Mouse (Mus musculus): ENCODE measurements around the gene Ajuba. TPM values are rescaled to one million over a fixed set of nuclear protein-coding genes. Genes with fewer than 3 reads are reported as not detected.

Gene Ajuba
- polyA plus RNA-seq, 3 experiments from 2014 or later, result 0.10 to 0.25 (median 0.15) TPM

DNA sequence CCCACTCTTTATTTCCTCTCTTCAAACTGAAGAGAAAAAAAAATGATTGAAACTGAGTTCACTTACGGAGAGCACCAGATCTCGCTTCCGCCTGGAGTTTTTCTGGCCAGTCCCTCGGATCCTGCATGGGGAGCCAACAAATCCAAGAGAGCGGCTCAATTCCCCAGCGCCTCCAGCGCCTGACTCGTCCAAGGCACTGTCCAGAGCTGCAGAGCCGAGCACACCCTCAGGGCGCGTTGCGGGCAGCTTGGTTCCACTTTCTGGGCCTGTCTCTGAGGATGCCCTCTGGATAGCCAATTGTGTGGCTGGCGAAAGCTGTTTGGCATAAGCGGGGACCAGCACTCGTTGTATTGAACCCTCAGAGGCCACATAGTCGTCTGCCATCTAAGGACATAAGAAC lies 13.7 kb upstream of the Ajuba start:
- ATAC-seq, result no peak

DNA sequence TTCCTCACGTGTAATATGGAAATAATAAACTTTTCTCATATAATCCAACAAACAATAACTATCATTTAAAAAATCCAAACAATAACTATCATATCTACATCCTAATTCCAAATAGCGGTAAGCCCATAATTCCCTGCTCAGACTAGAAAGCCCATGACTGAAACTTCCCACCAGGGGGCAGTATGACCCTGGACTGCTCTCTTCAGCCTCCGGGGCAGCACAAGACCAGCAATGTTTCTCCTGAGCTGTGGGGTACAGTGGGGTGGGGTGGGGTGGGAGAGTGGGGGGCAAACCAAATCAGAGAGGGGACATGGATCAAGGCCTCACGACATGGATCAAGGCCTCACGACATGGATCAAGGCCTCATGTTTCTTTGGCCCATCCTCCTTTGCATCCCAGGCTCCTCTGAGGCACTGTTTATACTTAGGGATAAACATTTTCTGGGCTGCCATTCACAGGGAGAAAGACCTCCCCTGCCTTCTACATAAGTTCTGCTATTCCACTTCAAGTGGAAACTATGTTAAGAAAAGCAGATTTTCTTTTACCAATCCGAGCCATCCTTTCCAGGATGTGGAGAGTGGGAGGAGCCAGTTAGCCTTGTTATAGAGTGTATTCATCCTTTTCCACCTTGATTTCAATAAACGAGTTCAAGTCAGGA lies 6.5 kb upstream of the Ajuba start:
- no peak for ATAC-seq

DNA sequence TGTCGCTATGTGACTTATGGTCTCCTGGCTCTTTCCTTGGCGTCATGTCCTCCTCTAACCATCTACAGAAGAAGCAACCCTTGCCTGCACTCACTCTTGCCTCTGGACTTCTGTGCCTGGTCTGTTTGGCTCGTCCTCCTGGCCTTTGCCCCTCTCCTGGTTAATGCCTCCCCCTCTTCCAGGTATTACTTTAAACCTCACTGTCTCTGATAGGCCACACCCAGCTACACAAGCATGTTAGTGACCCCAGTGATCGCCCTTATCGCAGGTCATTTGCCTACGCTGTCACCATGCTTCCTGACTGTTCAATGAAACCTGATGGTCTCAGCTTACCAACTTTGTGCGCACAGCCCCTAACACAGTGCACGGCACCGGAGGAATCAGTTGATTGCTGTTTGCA lies 5.2 kb upstream of the Ajuba start:
- ATAC-seq, result no peak

DNA sequence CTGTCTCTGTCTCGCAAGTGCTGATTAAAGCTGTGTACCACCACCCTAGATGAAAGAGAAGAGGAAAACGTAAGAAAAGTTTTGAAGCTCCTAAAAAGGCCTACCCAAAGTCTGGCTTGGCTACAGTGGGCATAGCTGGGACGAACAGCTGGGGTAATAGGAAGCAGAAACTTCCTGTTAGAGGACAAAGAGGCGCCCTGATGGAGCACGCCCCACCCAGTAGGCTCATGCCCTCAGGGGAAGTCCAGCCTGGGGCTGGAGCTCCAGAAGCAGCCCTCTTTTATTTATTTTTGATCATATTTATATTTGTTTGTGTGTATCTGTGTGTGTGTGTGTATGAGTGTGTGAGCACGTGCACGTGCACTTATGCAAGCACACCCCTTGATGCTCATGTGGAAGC lies 2.3 kb upstream of the Ajuba start:
- no peak for ATAC-seq

DNA sequence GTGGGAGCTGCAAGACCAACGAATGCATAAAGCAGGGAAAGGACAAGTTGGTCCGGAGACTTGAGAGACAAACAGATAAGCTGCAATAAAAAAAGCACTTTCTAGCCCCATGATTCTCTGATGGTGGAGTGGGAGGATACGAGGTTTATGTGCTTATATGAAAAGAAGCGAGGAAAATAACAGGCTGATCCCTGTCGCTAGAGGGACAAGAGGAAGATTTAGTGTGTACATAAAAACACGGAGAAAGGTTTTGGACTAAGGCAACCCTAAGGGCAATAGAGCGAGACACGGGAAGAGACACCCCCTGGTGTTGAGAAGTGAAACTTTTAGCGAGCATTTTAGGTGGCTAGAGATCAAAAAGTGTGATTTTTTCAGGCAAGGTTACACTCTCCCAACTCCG lies 705 bp upstream of the Ajuba start:
- peak; percentile 82 for ATAC-seq

DNA sequence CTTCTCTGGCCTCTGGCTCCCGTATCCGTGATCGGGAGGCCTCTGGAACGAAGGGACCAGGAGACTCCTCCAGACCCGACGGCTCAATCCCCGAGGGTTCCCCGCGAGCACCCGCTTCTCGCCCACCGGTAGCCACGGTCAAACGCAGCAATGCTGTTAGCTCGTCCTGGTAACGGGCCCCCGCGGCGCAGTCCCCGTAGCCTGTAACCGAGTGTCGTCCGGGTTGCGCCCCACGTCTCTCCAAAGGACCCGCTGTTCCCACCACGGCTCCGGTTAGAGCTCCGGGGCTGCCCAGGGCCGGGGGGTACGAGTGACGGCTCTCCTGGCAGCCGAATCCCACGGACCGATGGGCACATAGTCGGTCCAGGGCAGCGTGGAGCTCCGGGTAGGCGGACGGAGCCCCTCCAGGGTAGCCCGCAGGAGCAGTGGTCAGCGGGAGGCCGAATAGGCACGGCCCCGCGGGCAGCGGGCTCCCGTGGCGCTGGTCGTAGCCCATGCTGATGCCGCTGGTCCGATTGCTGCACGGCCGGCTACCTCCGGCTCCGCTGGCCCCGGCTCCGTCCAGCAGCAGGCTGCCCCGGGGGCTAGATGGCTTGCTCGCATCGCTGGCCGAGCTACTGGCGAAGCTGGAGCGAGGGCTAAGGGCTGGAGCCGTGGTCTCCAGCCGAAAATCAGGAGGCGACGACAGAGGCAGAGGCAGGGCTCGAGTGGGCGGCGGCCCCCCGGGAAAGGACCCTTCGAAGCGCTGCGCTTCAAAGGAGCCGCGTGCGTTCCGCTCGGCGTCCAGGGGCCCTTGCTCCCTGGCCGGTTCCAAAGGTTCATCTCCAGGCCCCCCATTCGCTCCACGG lies 893 bp downstream of the Ajuba start:
- ATAC-seq, result no peak

DNA sequence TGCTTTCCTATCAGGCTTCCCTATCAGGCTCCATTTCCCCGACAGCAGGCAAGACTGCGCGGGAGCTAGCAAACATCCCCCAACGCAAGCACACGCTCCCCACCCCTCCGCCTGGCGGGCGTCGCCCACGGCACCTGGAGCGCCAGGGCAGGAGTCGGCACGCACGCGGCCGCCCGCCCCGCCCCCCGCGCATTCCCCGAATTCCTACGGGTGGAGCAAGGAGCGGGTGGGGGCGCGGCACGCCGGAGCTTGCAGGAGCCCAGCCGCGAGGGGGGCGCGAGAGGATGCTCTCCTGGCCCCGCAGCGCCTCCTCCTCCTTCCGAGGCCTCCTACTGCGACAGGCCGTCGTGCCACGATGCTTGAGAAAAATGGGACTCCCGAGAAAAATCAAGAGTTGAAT lies 1.7 kb downstream of the Ajuba start:
- ATAC-seq, result no peak

DNA sequence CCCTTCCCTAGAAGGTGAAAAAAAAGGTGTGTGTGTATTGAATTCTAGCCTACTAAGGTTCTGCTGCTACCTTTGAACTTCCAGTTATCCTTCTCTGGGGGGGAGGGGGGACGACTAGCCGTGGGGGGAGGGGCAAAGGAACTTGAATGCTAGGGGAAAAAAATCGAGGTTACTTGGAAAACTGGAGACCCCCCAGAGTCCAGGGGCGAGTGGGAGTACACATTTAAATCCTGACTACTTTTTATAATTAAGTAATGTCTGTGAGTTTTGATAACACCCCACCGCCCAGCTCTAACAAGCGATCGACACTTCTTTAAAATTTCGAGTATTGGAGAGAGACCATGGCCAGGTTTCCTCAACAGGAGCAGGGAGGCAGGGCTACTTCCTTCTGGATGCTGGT lies 2.3 kb downstream of the Ajuba start:
- ATAC-seq, result no peak

DNA sequence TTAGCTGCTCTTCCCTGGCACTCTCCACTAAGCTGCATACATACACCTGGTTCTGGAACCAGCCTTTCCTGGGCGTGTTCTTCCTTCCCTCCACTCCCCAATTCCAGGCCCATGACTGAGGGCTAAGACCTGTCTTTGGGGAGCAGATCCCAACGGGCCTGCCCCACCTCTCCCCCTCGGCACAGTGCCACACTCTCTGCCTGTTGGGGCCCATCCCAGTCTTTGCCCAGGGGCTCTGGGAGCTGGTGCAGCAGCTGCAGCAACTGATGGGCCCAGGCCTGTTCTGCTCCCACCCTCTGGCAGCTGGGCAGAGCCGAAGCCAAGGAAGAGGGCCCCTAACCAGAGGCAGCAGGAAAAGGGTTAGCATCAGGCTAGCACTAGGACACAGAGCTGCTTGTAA lies 3.1 kb downstream of the Ajuba start:
- ATAC-seq, result no peak

DNA sequence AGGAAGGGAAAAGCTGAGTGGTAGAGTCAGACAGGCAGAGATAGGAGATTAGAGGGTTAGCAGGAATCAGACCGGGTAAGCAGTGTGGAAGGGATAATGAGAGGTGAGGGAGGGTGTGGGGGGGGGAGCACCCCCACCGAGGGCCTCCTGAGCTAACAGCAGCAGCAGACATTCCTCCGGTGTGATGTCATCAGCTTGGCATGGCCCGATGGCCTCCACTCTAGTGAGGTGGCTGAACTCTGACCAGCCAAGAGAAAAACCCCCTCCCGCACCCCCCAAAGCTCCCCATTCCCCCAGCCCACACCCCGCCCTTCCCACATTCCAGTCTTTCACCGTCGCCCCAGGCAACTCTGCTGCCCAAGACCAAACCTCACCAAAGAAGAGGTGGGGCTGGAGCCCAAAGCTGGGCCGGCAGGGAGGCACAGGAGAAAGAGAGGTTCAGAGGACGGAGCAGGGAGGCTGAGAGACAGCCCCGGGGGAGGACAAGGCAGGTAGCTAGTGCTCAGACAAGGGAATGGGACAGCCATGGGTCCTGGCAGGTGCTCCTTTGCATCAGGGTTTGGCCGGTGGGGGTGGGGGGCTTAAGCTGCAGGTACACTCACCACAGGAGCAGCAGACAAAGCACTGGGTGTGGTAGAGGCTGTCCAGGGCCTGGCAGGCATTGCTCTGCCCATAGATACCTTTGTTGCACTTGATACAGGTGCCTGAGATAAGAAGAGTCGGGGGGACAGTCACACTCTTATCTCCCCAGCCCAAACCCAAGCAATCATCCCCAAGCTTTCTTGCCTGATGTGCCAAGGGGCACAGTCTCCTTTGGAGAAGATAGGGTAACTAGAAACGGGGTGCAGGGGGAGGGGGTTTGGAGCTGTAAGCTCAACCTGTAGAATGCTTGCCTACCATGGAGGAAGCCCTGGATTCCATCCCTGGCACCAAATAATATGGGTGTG lies 4.3 kb downstream of the Ajuba start:
- no peak for ATAC-seq

DNA sequence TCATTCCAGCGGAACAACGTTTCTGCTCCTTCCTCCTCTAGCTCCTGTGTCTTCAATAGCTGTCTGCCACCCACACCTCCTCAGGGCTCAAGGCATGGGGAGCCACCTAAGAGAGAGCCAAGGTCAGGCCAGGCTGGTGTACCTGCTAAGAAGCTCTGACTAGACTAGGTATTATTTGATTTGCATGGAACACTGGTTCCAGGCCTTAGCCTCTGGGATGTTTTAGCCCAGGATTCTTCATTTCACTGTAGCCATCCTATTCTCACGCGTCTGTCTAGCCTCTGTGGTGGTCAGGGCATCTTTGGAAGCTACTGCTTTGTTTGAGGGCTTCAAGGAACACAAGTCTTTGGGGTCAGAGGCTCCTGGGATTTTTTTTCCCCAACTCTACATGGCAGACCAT lies 5.2 kb downstream of the Ajuba start:
- no peak for ATAC-seq

DNA sequence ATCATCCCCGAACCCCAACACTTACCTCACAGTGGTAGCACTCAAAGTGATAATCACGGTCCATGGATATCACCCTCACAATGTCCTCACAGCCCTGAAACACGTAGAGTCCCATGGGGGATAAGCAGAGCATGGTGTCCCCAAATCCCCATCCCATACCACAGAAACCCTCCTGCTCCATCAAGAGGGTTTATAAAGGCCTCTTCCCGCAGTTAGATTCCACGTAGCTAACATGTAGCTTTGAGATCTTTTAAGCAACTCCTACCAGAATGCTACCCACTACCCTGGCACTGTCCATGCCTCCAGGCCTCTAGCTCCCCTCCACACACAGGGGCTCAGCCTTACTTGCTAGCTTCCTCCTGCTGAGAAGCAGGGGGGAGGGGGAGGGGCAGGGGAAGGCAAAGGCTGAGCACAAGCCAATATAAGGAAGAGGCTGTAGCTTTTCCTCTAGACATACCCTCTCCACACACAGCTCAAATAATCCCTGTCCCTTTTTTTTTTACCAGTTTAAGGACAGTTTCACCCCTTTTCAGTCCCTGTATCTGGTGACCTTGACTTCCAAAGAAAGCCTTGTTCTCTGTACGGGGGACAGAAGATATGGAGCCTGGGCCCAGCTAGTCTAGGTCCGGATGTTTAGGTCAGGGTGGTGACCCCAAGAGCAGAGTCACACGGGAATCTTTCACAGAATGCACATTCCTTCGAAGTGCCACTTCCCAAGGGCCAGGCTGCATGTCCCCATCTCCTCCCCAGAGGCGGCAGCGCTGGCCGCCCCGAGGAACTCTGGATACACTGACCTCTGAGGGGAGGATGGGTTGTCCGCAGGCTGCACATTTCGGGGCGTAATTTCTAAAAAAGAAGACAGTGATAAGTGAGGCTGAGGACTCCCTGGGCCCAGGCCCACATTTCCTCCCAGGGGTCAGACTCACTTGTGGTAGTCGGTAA lies 7.6 kb downstream of the Ajuba start:
- no peak for ATAC-seq

DNA sequence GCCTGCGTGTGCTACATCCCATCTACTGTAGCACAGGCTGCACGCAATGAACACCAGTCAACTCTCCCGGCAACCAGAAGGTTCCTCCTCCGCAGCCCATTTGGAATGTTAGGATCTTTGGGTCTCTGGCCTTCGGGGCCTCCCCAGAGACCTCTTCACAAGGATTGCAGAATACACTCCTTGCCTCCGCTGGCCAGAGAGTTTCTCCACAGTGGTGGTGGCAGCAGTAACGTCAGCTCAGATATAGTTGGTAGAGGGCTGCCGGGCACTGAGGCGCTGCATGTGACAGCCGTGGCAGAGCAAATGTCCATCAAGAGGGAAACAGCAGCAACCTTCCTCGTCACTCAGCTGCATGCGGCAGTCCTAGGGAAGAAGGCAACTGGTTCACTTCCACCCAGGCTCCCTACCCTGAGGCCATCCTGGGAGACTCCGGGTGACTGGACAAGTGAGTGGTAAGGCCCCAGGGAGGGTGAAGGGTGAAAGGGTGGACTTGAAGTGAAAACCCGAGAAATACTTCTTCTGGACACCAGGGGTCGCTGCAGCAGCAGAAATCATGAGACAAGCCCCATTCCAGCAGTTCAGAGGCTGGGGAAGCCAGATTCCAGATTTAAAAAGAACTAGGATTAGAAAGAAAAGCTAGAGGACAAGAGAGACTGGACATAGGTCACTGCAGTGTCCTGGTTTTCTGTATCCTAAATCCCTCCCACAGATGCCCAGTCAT lies 8.5 kb downstream of the Ajuba start:
- ATAC-seq, result no peak

DNA sequence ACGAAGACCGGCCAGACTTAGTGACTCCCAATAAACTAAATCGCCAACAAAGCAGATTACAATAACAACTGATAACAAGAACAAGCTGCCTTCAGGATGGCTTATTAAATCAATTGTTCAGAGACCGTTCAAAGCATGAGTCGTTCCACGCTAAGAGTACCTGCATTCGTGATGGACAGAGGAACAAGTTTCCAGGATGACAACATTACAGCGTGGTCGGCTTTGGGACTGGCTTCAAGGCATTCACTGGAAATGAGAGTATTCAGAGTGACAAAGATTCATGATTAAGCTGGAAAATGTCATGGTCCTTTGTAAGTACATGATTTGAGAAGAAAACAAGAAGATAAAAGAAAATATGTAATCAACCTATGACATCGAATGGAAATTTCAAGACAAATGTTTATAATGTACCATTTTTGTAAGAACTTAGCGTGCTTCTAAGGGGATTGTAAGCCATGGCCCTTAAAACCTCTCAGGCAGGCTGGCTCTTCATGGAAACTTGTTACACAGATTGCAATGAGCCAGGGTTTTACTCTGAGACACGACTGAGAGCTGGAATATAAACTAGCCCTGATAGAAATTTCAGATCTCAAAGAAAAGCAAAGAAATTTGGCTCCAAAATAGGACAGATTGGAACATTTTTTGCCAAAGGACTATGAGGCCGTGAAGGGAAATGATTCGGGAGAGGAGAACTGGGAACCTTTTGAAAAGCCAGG lies 16.7 kb downstream of the Ajuba start:
- no peak for ATAC-seq

DNA sequence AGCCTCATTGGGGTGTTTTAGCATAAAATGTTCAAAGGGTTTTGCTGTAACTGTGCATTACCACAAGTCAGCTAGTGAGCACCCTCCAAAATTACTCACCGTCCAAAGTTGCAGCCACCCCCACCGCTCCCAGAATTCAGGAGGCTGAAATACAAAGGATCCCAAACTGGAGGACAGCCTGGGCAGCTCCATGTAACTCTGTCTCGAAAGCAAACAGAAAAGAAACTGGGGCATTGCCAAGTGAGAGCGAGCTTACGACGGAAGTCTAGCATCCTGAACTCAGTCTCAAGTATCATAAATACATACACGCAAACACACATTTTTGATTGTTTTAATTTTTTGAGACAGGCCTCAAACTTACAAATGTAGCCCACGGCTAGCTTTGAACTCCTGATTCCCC lies 20.0 kb downstream of the Ajuba start:
- no peak for ATAC-seq

DNA sequence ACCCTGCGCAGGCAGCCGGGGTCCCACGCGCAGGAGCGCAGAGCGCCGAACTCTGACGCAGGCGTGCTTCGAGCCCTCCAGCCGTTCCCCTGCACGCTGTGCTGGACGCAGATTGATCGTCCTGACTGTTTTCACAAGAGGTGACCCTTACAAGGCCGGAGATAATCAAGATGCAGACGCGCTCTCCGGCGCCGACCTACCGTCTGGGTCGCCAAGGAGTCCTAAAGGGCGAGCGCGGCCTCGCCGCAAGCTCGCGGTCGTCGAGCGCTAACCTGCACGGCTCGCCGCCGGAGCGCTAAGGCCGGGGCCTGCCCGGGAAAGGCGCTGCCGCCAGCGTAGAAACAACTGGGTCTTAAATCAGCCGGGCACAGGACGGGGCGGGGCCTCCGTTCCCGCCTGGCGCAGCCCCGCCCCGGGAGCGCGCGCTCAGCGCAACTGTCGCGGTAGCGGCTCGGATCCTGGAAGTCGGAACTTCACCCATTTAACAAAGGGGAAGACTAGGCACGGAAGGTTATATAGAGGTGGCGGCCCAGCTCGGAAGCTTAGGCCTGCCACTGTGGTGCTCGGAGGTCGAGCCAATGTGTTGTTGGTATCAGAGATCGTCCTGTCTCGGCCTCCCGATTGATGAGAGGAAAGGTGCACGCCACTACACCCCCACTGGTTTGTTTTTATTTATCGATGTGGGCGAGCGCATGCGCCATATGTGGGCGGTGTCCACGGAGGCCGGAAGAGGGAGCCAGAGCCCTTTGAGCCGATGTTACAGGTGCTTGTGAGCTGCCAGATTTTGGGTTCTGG lies 23.2 kb downstream of the Ajuba start, which contains the start of gene Haus4:
Gene Haus4 (minus strand): TSS at position 642 of the 795 bp plus-strand sequence.
- peak; percentile 82 for ATAC-seq

DNA sequence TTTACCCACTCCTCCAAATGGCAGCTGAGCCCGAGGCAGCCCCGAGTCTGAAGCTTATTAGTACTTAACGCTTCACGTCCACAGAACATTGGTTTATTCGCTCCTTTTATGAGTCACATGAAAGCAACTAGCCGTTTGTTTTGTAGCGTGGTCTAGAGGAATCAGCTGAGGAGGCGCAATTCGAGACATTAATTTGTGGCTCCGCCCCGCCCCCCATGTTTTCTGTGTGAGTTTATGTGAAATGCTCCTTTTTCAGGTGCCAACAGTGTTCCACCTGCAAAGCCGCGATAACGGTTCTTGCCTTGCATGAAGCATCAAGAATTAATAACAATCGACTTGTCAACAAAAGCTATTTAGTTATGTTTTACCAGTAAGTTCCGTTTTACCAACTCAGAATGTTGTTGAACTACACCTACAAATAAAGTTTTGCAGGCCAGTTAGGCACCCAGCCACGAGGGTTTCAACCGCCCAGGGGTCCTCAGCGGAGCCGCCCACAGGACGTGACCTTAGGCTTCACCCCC lies 23.8 kb downstream of the Ajuba start:
- ATAC-seq, result peak; percentile 39

DNA sequence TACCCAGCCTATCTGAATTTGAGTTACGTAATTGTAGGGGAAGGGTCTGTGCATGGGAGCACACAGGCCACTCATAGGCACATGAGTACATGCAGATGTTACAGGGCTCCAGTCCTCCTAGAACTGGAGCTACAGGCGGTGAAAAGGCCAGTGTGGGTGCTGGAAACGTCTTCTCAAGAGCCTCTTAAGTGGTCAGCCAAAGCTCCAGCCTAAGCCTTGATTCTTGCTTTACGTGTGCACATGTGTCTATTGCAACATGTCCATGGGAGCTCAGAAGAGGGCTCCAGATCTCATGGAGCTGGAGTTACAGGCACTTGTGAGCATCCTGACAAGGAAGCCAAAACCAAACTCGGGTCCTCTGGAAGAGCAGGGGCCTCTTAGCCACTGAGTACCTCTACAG lies 32.7 kb downstream of the Ajuba start:
- ATAC-seq, result no peak

DNA sequence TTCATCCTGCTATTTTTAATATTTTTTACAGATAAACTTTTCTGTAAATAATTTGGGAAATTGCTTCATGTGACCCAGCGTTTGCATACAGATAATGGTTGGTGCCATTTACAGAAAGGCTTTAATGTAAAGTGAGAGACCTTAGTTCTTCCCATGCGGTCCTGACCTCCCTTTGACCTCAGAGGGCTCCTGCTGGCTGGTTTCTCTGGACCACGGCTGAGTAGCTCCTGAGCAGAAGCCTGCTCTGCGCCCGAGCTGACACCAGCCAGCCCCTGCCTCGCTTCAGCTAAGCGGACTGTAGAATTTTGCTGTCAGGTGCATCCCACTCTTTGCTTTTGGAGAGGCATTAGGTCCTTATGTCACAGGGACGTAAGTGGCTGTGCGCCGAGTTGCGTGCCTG lies 36.6 kb downstream of the Ajuba start:
- no peak for ATAC-seq

All from inflammation-experienced regulatory T-cells, adult 6 months (primary cell).